Mouse (Mus musculus): Measurements from ENCODE around the gene Grn.
"Not testable (repeated sequence)": the region's sequence is repeated elsewhere in the genome, so short reads cannot be mapped to it uniquely, and the experiment has no call there.

Grn gene

DNA sequence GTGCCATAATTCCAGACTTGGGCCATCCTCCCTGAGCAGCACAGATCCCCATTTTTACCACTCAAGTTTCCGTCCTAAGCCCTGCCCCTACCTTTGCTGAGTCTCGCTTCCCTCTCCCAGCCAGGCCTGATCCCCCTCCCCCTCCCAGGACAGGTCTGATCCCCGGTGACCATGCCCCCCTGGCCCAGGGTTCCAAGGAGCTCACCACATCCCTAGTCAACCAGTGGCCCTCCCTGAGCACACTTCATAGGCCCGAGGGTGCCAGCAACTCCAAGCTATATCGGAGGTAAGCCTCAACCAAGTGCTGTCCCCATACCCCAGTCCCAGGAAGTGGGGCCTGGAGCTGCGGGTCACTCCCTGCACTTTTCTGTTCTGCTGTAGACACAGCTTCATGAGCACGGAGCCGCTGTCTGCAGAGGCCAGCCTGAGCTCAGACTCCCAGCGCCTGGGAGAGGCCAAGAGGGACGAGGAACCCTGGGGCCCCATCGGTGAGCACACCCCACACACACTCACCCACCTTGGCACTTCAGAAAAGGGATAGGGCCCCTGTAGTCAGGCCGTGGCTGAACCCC, 29.5 kb upstream of the Grn start:
- DNase-seq (ENCODE audit: low spot score in 2 of 2) = no peak

DNA sequence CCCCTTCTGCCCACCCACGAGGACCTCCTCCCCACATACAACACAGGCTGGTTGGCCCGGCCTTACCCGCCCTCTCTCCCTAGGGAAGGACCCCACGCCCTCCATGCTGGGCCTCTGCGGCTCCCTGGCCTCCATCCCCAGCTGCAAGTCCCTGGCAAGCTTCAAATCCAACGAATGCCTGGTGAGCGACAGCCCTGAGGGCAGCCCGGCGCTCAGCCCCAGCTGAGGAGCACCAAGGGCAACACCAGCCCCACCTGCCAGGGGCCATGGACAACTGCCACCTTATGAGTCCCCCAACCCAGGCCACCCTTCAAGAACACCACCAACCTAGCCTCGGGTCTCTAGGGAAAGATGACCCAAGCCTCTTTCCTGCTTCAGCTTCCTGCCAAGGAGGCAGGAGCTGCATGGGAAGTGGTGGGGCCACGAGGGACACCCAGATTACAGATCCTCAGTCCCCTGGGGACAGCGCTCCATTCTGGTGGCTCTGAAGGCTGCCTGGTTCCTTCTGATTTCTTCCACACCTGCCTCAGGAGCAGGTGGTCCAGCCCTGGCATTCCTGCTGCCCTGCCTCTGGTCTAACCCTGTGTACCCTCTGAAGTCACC, 28.1 kb upstream of the Grn start:
- no peak for DNase-seq (ENCODE audit: low spot score in 2 of 2)

DNA sequence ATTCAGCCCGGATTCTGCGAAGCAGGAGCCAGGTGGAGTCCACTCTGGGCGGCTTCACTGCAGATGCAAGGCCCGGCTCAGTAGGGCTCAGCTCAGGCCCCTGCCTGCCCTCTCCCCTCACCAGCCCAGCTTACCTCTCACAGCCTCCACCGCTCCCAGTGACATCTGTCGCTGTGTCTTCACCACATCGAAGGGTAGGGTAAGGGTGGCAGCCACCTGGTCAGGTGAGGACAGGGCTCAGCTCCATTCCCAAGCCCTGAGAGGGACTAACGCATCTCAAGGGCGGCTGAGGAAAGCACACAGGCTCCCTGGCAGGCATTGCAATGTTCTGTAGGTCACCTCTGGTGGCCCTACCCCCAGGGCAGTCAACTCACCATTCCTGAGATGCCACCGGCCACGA, 26.5 kb upstream of the Grn start:
- no peak for DNase-seq (ENCODE audit: low spot score in 2 of 2)

DNA sequence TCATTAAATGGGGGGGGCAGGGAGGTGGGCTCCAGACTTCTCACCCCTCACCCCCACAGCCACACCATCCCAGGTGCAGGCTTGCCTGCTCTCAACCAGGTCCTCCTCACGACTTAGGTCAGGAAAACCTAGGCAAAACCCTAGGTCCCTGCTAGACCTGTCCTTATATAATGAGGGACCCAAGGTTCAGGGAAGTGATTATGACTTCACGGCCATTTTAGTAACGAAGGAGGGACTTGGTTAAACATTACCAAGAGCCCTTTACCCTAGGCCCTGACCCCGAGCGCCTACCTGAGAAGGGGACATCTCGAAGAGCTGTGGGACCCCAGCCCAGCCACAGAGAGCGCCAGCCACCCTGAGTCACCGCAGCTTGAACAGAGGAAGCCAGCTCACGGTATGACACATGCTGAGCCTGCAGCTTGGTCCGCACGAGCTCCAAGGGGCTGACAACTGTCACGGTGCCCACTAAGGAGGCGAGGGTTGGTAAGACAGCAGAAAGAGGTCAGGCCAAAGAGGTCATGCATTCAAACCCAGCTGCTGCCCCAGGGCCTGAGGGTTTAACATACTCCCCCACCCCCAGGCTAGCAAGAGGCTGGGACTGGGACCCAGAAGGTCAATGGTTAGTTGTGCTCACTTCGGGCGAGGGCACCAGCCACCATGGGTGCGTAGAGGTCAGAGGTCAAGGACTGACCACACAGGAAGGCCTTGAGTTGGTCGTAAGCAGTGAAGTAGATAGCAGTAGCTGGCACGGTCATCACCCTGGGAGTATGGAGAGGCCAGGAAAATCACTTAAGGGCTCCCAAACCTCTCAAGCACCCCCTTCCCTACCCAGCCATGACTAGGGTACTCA, 25.7 kb upstream of the Grn start:
- no peak for DNase-seq (ENCODE audit: low spot score in 2 of 2)

DNA sequence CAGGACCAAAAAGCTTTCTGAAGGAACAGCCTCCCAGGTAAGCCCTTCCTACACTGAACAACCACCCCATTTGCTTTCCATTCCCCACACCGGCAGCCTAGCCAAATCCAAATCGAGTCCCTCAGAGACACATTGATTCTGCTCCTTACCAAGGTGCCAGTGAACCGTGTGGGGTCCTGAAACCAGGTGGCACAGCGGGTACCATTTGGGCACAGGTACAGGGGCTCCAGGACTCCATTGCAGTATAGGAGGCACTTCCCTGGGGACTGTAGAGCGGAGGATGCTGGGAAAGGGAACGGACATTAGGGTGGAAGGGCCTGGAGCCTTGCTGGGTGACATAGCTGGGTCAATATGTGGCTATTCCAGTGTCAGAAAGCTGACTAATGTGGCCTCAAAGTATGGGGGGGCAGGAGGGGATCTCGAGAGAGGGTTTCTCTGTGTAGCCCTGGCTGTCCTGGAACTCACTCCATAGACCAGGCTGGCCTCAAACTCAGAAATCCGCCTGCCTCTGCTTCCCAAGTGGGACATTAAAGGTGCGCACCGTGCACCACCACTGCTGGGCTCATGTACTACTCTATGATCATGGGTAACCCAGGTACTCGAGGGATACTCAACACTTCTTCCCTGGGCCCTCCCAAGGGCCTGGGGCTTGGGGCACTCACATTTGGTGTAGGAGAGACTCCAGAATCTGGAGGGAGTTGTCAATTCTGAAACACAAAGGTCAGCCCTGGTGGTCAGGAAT, 24.4 kb upstream of the Grn start:
- DNase-seq (ENCODE audit: low spot score in 2 of 2) = no peak

DNA sequence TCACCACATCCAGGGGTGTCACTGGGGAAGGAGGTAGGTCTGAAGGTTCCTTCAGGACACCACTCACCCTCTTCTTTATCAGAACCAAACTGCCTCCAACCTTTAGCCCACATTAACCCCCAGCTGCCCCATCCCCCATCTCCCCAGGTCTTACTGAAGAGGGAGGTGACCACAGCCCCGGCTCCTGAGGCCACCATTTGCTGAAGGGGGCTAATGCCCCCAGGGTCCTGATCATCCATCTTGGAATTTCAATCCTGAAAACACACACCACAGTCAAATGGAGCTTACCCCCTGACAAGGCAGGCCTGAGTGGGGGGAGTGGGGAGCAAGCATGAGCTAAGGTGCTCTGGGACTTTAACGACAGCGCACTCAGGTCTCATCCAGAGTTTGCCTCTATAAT, 23.7 kb upstream of the Grn start:
- no peak for DNase-seq (ENCODE audit: low spot score in 2 of 2)

DNA sequence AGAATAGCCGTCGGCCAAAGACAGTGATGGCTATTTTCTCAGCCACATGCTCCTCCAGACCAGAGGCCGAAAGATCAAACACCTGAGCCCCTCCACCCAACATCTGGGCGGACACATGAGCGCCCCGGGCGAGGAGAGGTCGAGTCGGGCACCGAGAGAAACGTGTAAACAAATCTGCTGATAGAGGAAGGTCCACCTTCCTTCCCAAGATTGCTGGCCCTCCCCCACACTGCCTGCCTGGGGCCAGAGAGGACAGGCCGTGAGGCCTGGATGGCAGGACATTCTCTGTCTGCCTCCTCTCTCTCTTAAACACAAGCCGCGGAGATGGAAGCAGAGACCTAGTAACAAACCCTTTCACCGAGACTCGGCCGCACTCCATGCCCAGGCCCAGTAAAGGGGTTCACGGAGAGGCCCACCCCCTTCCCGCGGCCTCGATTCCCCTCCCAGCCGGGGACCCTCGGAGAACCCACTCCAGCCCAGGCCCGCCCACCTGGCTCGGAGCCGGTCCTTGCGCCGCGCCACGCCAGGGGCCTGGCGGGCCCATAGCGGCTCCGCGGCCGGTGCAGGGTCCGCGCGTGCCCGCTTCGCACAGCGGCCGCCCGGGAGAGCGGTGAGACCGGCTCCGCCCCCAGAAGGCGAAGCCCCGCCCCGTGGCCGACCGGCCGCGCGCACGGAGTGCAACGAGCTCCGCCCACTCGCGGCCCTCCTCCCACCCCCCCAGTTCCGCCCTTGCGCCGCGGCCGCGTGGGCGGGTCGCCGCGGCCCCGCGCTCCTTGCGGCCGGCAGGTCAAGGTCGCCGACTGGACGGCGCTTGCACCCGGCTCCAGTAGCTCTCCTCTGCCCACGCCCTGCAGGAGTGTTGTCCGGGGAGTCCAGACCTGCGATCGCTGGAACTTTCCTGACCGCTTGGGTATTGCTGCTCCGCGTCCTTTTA, 22.9 kb upstream of the Grn start:
- peak; percentile 77 to 87 for DNase-seq (ENCODE audit: low spot score in 2 of 2)

GRCm38 (mm10) chr11:102407834-102408215, 22.3 kb upstream of the Grn start, which contains the start of gene Slc25a39:
Gene Slc25a39 (minus strand): TSS chr11:102407946.
- DNase-seq (ENCODE audit: low spot score in 2 of 2) = no peak

- DNase-seq (ENCODE audit: low spot score in 2 of 2) = peak; percentile 97 to 98
These were observed 21.7 kb upstream of the Grn start for GRCm38 (mm10) chr11:102408344-102408876.

DNA sequence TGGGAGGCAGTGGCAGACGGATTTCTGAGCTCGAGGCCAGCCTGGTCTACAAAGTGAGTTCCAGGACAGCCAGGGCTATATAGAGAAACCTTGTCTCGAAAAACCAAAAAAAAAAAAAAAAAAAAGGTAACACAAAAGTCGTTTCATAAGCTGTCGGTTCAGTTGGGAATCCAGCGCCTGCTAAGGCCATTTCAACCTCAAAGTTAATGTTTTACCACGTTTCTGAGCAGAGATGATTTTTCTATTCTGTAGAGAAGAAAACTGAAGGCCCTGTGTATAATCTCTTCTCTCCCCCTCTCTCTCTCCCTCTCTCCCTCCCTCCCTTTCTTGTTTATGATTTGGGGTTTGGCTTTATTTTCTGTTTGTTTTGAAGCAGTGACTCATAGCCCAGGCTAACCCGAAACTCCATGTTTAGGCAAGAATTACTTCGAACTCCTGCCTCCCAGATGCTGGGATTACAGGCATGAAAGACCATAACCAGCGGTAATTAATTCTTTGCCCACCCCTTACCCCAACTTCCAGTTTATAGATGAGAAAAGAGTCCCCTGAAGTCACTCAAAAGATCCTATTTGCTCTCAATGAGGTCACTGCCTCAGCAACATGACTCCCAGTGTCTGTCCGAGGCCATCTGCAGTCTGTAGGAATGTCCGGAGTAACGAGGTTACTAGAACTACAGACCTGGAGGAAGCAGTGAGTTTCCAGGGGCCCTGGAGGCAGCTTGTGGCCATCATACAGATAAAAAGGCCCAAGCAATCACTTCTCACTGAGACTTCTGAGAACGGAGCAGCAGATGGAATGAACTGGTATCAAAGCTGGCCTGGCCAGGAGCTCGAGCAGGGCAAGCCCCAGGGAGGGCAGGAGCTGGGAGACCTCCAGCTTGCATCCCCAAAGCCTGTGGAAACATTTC, 21.0 kb upstream of the Grn start:
- DNase-seq (ENCODE audit: low spot score in 2 of 2) = no peak

DNA sequence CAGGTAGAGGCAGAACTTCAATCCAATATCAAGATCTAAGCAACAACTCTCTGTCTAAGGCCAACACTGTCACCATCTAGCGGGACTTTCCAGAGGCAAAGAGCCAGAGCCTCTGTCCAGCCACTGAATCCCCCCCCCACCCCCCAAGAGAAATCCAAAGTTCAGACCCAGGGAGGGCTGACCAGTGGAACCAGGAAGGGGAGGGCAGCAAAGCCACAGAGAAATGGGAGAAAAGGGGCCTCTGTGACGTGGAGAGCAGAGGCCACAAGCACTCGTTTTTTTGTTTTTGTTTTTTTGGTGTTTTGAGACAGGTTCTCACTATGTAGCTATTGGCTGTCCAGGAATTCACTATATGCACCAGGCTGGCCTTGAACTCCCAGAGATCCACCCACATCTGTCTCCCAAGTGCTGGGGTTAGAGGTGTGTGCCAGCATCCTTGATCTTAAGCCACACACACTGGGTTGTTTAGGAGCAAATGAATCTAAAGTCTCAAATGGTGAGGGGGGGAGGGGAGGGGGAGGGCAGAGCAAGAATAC, 20.3 kb upstream of the Grn start:
- DNase-seq (ENCODE audit: low spot score in 2 of 2) = no peak

GRCm38 (mm10) chr11:102410345-102410744, 19.8 kb upstream of the Grn start:
- not testable (repeated sequence) for DNase-seq (ENCODE audit: low spot score in 2 of 2)

DNA sequence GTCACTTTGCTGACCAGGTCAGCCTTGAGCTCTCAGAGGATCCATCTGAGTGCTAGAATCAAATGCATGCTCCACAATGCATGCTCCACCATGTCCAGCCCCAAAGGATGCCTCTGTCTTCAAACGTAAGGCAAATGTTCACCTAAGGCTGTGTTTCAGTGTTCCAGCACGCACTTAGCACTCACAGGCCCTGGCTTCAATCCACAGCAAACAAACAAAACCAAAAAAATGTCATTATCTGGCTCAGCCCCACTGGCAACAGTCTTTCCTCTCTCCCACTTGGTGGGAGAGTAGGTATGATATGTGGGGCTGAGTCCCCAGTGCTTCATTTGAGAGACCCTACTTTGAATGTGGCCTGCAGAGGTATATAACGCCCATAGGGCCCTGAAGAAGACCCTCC, 19.1 kb upstream of the Grn start:
- DNase-seq (ENCODE audit: low spot score in 2 of 2) = no peak

DNA sequence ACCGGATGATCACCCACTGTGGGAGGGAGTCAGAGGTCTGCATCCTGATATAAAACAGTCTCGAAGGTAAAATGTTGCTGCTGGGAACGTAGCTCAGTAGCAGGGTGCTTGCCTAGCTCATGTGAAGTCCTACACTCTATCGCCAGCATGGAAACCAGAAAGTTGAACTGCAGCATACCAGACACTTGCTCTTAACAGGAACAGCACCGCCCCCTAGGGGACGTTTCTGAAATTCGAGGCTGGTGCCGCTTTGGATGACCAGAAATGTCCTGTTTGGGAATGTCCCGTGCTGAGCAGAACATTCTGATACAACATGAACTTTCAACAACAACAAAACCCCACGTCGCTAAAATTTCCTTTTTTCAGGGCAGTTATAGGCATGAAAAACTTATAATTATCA, 18.4 kb upstream of the Grn start:
- peak; percentile 90 to 92 for DNase-seq (ENCODE audit: low spot score in 2 of 2)

DNA sequence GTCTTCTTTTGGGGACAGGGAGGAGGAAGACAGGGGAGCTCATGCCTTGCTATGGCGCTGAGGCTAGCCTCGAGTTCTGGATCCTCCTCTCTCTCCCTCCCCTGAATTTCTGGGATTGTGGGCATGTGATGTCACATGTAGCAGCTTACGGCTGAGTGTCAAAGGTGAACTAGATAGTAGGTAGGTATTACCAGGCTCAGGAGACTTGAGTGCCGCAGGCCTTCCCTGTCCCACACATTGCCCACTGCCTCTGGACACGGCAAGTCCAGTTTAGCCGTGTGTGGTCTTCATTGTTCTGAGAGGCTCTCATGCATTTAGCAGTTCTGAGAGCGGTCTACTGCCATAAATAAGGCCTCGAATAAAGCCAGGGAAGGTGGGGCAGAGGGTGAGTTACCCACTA, 17.1 kb upstream of the Grn start:
- no peak for DNase-seq (ENCODE audit: low spot score in 2 of 2)

DNA sequence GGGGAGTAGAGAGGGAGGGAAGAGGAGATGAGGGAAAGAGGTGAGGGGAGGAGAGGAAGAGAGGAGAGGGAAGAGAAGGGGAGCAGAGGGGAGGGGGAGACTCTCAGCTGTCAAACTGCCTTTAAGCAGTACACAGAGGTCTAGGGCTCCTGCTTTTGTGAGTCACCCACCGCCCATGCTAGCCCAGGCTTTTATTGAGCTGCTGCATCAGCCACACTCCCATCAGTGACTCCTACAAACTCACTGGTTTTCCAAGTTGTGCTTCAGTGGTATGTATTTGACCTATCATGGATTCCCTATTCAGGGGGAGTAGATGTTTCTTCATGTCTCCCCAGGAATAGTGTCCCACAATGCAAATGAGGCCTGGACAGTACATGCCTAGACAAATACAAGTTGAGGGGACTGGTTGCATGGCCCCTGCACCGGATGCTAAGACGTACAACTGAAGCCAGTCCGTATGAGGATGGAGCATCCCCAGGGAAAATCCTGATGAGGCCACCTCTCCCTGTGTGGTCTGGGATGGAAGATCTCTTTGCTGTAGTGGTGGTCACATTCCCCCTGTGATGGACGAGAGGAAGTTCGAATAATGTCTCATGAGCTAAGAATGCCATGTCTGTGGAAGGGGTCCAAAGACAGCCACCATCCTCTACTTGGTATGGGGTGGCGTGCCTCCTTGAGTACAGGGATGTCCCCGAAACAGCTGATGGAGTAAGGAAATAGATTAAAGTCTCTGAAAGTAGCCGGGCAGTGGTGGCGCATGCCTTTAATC, 14.9 kb upstream of the Grn start:
- no peak for DNase-seq (ENCODE audit: low spot score in 2 of 2)

DNA sequence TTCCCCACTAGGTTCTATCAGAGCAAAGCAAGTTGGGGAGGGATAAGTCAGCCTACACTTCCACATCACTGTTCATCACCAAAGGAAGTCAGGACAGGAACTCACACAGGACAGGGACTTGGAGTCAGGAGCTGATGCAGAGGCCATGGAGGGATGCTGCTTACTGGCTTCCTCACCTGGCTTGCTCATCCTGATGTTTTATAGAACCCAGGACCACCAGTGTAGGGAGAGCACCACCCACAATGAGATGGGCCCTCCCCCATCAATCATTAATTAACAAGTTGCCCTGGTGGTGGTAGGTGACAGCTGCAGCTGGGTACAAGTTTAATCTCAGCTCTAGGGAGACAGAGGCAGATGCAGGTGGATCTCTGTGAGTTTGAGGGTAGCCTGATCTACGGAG, 13.0 kb upstream of the Grn start:
- DNase-seq (ENCODE audit: low spot score in 2 of 2) = no peak

DNA sequence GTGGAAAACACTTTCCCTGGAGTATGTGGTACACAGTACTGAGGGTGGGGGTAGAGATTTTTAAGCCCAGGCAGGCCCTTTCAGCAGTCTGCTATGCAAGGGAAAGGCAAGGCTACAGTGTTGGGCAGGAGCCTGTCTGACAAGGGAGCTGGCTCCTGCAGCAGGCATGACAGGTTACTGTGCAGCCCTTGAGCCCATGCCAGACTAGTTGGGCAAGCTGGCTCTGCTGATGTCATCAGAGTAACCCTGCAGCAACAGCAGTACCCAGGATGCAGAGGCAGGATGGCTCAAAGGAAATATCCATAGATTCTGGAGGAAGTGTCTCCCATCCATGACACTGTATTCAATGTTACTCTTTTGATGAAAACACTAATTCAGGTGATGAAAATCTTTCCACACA, 11.2 kb upstream of the Grn start:
- no peak for DNase-seq (ENCODE audit: low spot score in 2 of 2)

GRCm38 (mm10) chr11:102421559-102421958, 8.6 kb upstream of the Grn start:
- no peak for DNase-seq (ENCODE audit: low spot score in 2 of 2)

Data from right cerebral cortex, adult 2 months (tissue).